Mouse (Mus musculus): ENCODE data around the gene Lin54. TPM values are rescaled to one million over a fixed set of nuclear protein-coding genes. Genes with fewer than 3 reads are reported as not detected.

Lin54 gene
- polyA plus RNA-seq, 1 experiment from 2014 or later: 14.8 TPM

DNA sequence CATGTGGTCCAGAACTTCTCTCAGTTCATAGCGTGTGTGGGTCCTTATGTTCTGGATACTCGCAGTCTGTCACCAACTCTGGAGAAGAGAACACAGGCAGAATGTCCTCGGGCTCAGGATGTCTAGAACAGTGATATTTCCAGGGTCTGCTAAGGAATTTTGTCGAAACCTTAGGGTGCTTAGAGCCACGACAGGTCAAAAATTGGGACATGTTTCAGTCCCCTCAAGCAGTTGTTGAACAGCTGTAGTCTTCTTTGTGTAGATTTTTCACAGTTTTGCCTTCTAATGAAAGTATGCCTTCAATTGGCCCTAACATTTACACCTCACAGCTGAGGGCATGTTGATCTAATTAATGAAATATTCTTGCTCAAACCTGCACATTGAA is 18.6 kb upstream of the Lin54 start:
- Histone ChIP-seq H3K4me2 (replicated peaks) (peak overlapping the region; percentile 80), H3K9ac (peak overlapping the region; percentile 82), H3K9me3 (no peaks in the 10 kb centered on the region), H3K27me3 (replicated peaks) (no peaks in the 10 kb centered on the region; the same call in 1 of the 2 replicates), H3K27ac (no peak overlapping the region), H3K36me3 (no peaks in the 10 kb centered on the region), H3K4me3 (peak overlapping the region; percentile 82), H3K4me1 (peaks cover 15% of the 10 kb centered on the region)
- ATAC-seq (ENCODE audit: low FRiP score, low read depth): no peak
- 13% methylated on average over 5 of the region's 5 CpGs for WGBS

DNA sequence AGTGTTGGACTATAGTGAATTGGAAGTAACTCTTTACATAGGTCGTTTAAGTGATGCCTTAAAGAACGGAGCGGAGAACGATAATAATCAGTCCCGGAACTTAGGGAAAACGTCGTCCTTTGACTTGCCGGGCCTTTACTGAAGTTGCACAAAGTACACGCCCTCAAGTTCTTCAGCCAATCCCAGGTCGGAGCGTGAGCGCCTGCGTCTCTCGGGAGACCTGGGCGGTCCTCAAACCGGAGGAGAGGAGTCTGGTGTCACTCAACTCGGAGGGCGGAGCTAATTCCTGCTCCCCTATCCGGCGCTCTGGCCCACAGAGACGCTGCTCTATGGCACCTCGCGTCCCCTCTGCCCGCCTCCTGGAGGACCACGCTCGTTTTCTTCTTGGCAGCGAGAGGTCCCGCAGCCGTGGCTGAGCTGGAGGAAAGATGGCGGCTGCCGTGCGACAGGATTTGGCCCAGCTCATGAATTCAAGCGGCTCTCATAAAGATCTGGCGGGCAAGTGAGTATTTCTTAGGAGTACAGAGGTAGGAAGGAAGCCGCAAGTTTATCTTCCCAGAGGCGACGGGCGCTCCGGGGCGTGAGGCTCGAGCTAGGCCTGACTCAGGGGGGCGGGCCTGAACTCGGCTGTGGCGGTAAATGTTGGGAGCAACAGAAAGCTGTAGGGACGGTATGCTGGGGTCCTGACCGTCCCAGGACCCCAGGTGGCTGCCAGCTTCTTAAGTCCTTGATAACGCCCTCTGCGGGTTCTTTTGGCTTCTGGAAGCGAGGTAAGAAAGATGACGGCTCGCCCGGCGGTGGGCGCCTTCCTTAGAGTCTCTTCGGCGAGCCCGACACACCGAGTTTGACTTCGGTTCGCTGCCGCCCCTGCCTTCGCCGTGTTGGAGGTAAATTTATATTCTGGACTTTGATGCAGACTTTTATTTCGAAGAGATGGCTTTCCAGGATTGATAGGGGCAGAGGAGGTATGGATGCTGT is 17.9 kb upstream of the Lin54 start, which contains the start of gene Cops4:
Cops4 (plus strand) TSS at position 261 of the 978 bp plus-strand sequence.
- WGBS: under 1% methylated on average over 64 of the region's 64 CpGs
- peak within 1 kb of the TSS; percentile 80 for H3K4me2 ChIP-seq (replicated peaks)
- peak within 1 kb of the TSS; percentile 82 for H3K9ac ChIP-seq
- ATAC-seq (ENCODE audit: low FRiP score, low read depth): peak; percentile 100
- no peaks in the 10 kb centered on the region for H3K36me3 ChIP-seq
- peaks cover 15% of the 10 kb centered on the region for H3K4me1 ChIP-seq
- no peaks in the 10 kb centered on the region; the same call in 1 of the 2 replicates for H3K27me3 ChIP-seq (replicated peaks)
- H3K27ac ChIP-seq: peak within 1 kb of the TSS; percentile 47; the same call in 1 of the 2 replicates
- peak within 1 kb of the TSS; percentile 82 for H3K4me3 ChIP-seq
- no peaks in the 10 kb centered on the region for H3K9me3 ChIP-seq

GRCm38 (mm10) chr5:100512576-100512975 is 12.1 kb upstream of the Lin54 start:
- peaks cover 2% of the 10 kb centered on the region for H3K4me1 ChIP-seq
- H3K4me2 ChIP-seq (replicated peaks): no peak overlapping the region
- no peaks in the 10 kb centered on the region for H3K9me3 ChIP-seq
- no peak overlapping the region for H3K9ac ChIP-seq
- no peak for ATAC-seq (ENCODE audit: low FRiP score, low read depth)
- H3K27ac ChIP-seq: no peak overlapping the region
- no peak overlapping the region for H3K4me3 ChIP-seq
- H3K36me3 ChIP-seq: no peaks in the 10 kb centered on the region
- H3K27me3 ChIP-seq (replicated peaks): no peaks in the 10 kb centered on the region; the same call in 1 of the 2 replicates

DNA sequence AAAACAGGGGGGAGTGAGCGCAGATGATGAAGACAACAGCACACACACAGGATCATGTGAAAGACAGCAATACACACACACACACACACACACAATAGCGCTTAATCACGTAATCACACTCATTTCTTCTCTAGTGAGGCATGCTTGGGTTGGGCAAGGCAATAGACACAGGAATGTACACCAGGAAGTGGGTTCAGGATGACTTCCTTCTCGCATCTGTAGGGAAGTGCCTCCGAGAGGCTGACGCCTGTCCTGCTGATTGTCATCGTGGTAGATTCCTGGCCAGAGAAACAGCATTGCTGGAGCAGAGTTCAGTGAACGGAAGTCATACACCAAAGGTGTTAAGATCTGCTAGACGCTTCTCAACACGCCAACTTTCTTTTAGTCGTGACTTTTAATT is 8.8 kb upstream of the Lin54 start:
- 79% methylated on average over 11 of the region's 11 CpGs for WGBS
- Histone ChIP-seq H3K27ac (no peak overlapping the region), H3K4me2 (replicated peaks) (no peak overlapping the region), H3K36me3 (no peaks in the 10 kb centered on the region), H3K4me1 (no peaks in the 10 kb centered on the region), H3K27me3 (replicated peaks) (no peaks in the 10 kb centered on the region), H3K9ac (no peak overlapping the region), H3K4me3 (no peak overlapping the region), H3K9me3 (no peaks in the 10 kb centered on the region)
- no peak for ATAC-seq (ENCODE audit: low FRiP score, low read depth)

DNA sequence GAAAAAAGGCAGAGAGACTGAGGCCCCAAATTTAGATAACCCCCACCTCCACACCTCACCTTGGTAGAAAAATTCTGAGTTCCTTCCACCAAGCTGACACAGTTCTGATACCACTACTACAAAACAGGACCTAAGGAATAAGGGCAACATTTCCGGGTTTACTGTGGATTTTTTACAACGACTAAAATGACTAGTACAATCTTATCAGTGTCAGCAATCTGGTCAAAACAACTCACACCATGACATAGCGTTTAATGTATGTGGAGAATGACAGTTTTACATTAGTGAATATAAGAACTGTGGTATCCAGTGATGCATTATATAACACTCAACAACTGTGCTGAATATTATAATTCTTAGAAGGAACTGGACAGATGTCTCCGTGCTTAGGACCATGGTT is 828 bp upstream of the Lin54 start:
- H3K36me3 ChIP-seq: no peaks in the 10 kb centered on the region
- WGBS: 88% methylated on average over 4 of the region's 4 CpGs
- H3K4me1 ChIP-seq: peaks cover 18% of the 10 kb centered on the region
- no peaks in the 10 kb centered on the region for H3K27me3 ChIP-seq (replicated peaks)
- H3K27ac ChIP-seq: no peak overlapping the region
- H3K4me2 ChIP-seq (replicated peaks): peak overlapping the region; percentile 83
- no peak overlapping the region for H3K9ac ChIP-seq
- H3K4me3 ChIP-seq: no peak overlapping the region
- no peak for ATAC-seq (ENCODE audit: low FRiP score, low read depth)
- no peaks in the 10 kb centered on the region for H3K9me3 ChIP-seq

GRCm38 (mm10) chr5:100499831-100500304 is 571 bp downstream of the Lin54 start:
- H3K27ac ChIP-seq: 0 out of 2 replicates have a peak overlapping the region, but pooled peaks have one; percentile 27

GRCm38 (mm10) chr5:100499243-100499642 is 1.2 kb downstream of the Lin54 start:
- Histone ChIP-seq H3K27ac (no peak overlapping the region), H3K4me1 (peaks cover 18% of the 10 kb centered on the region), H3K9me3 (no peaks in the 10 kb centered on the region), H3K27me3 (replicated peaks) (no peaks in the 10 kb centered on the region), H3K4me2 (replicated peaks) (peak overlapping the region; percentile 83), H3K36me3 (no peaks in the 10 kb centered on the region), H3K9ac (peak overlapping the region; percentile 56), H3K4me3 (peak overlapping the region; percentile 68)
- WGBS: 36% methylated on average over 2 of the region's 2 CpGs
- ATAC-seq (ENCODE audit: low FRiP score, low read depth): no peak

More at GRCm38 (mm10) chr5:100499831-100500304, 571 bp downstream of the Lin54 start:
- H3K27me3 ChIP-seq (replicated peaks): no peaks in the 10 kb centered on the region
- peak overlapping the region; percentile 83 for H3K4me2 ChIP-seq (replicated peaks)
- ATAC-seq (ENCODE audit: low FRiP score, low read depth): peak; percentile 14; the same call in 1 of the 2 replicates
- H3K9ac ChIP-seq: peak overlapping the region; percentile 56
- H3K4me3 ChIP-seq: peak overlapping the region; percentile 68
- WGBS: under 1% methylated on average over 41 of the region's 41 CpGs
- H3K36me3 ChIP-seq: no peaks in the 10 kb centered on the region
- H3K4me1 ChIP-seq: peaks cover 18% of the 10 kb centered on the region
- no peaks in the 10 kb centered on the region for H3K9me3 ChIP-seq

GRCm38 (mm10) chr5:100498436-100499180 is 1.8 kb downstream of the Lin54 start:
- peak overlapping the region; percentile 54; the same call in 1 of the 2 replicates for H3K27ac ChIP-seq
- peak; percentile 49 for ATAC-seq (ENCODE audit: low FRiP score, low read depth)
- peak overlapping the region; percentile 77 for H3K4me3 ChIP-seq
- peaks cover 18% of the 10 kb centered on the region for H3K4me1 ChIP-seq
- H3K9me3 ChIP-seq: no peaks in the 10 kb centered on the region
- no peaks in the 10 kb centered on the region for H3K27me3 ChIP-seq (replicated peaks)
- H3K36me3 ChIP-seq: no peaks in the 10 kb centered on the region
- peak overlapping the region; percentile 73 for H3K9ac ChIP-seq
- WGBS: under 1% methylated on average over 40 of the region's 46 CpGs
- peak overlapping the region; percentile 83 for H3K4me2 ChIP-seq (replicated peaks)

DNA sequence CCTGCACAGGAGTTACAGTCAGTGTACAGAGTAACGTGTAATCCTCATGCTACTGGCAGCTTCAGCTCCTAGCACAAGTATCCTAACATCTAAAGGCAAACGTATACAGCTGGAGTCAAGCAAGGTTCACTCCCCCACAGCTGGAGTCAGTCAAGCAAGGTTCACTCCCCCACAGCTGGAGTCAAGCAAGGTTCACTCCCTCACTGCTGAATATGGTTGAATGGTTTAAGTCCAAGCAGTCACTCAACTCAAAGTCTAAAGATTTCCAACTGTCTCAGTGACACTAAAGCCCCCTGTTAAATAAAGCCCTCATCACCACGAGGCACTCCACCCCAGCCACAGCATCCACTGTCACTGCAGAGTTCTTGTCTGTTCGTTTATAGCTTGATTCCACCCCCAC is 8.7 kb downstream of the Lin54 start:
- H3K27me3 ChIP-seq (replicated peaks): no peaks in the 10 kb centered on the region
- H3K4me2 ChIP-seq (replicated peaks): no peak overlapping the region
- H3K9me3 ChIP-seq: no peaks in the 10 kb centered on the region
- H3K4me3 ChIP-seq: no peak overlapping the region
- no peak overlapping the region for H3K9ac ChIP-seq
- ATAC-seq (ENCODE audit: low FRiP score, low read depth): no peak
- H3K27ac ChIP-seq: no peak overlapping the region
- 63% methylated on average over 4 of the region's 4 CpGs for WGBS
- no peaks in the 10 kb centered on the region for H3K4me1 ChIP-seq
- no peaks in the 10 kb centered on the region for H3K36me3 ChIP-seq

DNA sequence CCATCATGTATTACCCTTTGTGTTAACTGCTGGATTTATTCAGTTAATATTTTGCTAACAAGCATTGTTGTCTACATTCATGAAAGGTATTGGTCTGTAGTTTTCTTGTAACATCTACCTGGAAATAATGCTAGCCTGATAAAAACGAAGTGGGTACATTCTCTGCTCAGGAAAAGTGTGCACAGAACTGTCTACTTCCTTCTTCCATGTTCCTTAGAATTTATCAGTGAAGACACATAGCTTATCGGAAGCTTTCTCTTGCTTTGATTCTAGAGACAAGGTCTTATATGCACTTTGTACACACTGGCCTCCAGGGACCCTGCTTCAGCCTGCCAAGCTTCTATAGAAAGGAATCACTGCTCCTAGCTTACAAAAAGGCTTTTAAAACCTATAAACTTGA is 11.1 kb downstream of the Lin54 start:
- H3K27ac ChIP-seq: no peak overlapping the region
- no peaks in the 10 kb centered on the region for H3K27me3 ChIP-seq (replicated peaks)
- 93% methylated on average over 2 of the region's 2 CpGs for WGBS
- no peak overlapping the region for H3K4me3 ChIP-seq
- ATAC-seq (ENCODE audit: low FRiP score, low read depth): no peak
- H3K9ac ChIP-seq: no peak overlapping the region
- no peak overlapping the region for H3K4me2 ChIP-seq (replicated peaks)
- H3K4me1 ChIP-seq: no peaks in the 10 kb centered on the region
- H3K36me3 ChIP-seq: no peaks in the 10 kb centered on the region
- H3K9me3 ChIP-seq: no peaks in the 10 kb centered on the region

- no peak overlapping the region for H3K4me3 ChIP-seq
- H3K4me1 ChIP-seq: no peaks in the 10 kb centered on the region
- H3K27ac ChIP-seq: no peak overlapping the region
- H3K36me3 ChIP-seq: peaks cover 6% of the 10 kb centered on the region; the same call in 1 of the 2 replicates
- H3K4me2 ChIP-seq (replicated peaks): no peak overlapping the region
- no peak overlapping the region for H3K9ac ChIP-seq
- H3K9me3 ChIP-seq: no peaks in the 10 kb centered on the region
- 97% methylated on average over 3 of the region's 3 CpGs for WGBS
- H3K27me3 ChIP-seq (replicated peaks): no peaks in the 10 kb centered on the region
- ATAC-seq (ENCODE audit: low FRiP score, low read depth): no peak
These were observed 12.2 kb downstream of the Lin54 start for GRCm38 (mm10) chr5:100488231-100488630.

GRCm38 (mm10) chr5:100487120-100487519 is 13.3 kb downstream of the Lin54 start:
- no peaks in the 10 kb centered on the region for H3K27me3 ChIP-seq (replicated peaks)
- WGBS: 87% methylated on average over 2 of the region's 2 CpGs
- H3K4me2 ChIP-seq (replicated peaks): no peak overlapping the region
- no peak overlapping the region for H3K9ac ChIP-seq
- peaks cover 6% of the 10 kb centered on the region; the same call in 1 of the 2 replicates for H3K36me3 ChIP-seq
- no peaks in the 10 kb centered on the region for H3K4me1 ChIP-seq
- no peaks in the 10 kb centered on the region for H3K9me3 ChIP-seq
- ATAC-seq (ENCODE audit: low FRiP score, low read depth): no peak
- H3K27ac ChIP-seq: no peak overlapping the region
- H3K4me3 ChIP-seq: no peak overlapping the region

Data from neural tube, embryonic 12.5 days (tissue).